Mouse (Mus musculus) erythroblast, adult 5-6 weeks (primary cell): ENCODE results near the gene H2al2c. TPM values are rescaled to one million over a fixed set of nuclear protein-coding genes. Genes with fewer than 3 reads are reported as not detected.
"Not testable (repeated sequence)": the region's sequence is repeated elsewhere in the genome, so short reads cannot be mapped to it uniquely, and the experiment has no call there.

Source experiments
- ATAC-seq: replicated peaks from 2 replicates; pipeline ENCODE4 v1.8.0; 2016; ENCODE audit warnings: moderate number of reproducible peaks, mild to moderate bottlenecking, moderate TSS enrichment, inconsistent platforms; ENCODE audit not compliant: poor library complexity, low FRiP score, severe bottlenecking
- total RNA-seq, 2 experiments: library from RNA; stranded (forward) in 1 of 2; stranded (reverse) in 1 of 2; fragments of 150-400 nt in 1 of 2; fragments of 200-764, 138-1000 nt in 1 of 2; gene quantifications; 2 replicates each; pipeline versions ENCODE4 v1.2.3 to v1.2.4; 2015 to 2017; ENCODE audit warnings: low replicate concordance in 2 of 2

Gene H2al2c
- total RNA-seq (2015; ENCODE audit: low replicate concordance) = not detected in 2 replicates
- not detected in 2 replicates for total RNA-seq (2017; ENCODE audit: low replicate concordance)

DNA sequence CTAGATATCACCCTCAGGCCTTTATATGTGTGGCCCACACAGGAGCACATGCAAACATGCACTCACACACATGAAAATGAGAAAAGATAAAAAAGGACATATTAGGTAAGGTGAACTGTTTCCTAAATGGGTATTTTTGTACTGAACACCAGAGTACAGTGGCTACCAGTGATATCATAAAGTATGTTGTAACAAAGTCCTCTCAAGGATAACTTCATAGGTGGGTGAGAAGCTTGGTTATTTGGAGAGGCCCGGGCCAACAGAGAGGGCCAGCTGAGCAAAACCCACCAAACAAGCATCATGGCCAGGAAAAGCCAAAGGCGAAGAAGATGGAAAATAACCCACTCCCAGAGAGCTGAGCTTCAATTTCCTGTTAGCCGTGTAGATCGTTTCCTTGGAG, at the start of gene H2al2c:
Gene H2al2c (plus strand): TSS at position 301 of the 400 bp plus-strand sequence.
- ATAC-seq = not testable (repeated sequence)

Other genes starting within 250 kb of the H2al2c start
- gene Sry, start 64.6 kb downstream of the H2al2c start, total RNA-seq (2015; ENCODE audit: low replicate concordance) = not detected in 2 replicates
- gene Sry, start 64.6 kb downstream of the H2al2c start, total RNA-seq (2017; ENCODE audit: low replicate concordance) = not detected in 2 replicates
- not detected in 2 replicates for gene H2al2b, start 121.6 kb downstream of the H2al2c start, total RNA-seq (2015; ENCODE audit: low replicate concordance)
- not detected in 2 replicates for gene H2al2b, start 121.6 kb downstream of the H2al2c start, total RNA-seq (2017; ENCODE audit: low replicate concordance)
- gene Gm4064, start 197.1 kb downstream of the H2al2c start, total RNA-seq (2015; ENCODE audit: low replicate concordance) = not detected in 2 replicates
- not detected in 2 replicates for gene Gm4064, start 197.1 kb downstream of the H2al2c start, total RNA-seq (2017; ENCODE audit: low replicate concordance)
- not detected in 2 replicates for gene Rbmy, start 231.6 kb downstream of the H2al2c start, total RNA-seq (2015; ENCODE audit: low replicate concordance)
- gene Rbmy, start 231.6 kb downstream of the H2al2c start, total RNA-seq (2017; ENCODE audit: low replicate concordance) = not detected in 2 replicates
- not detected in 2 replicates for gene Gm10256, start 231.6 kb downstream of the H2al2c start, total RNA-seq (2015; ENCODE audit: low replicate concordance)
- not detected in 2 replicates for gene Gm10256, start 231.6 kb downstream of the H2al2c start, total RNA-seq (2017; ENCODE audit: low replicate concordance)